Comparison of ENCODE assay signal across 9 mouse cellular contexts in genomic region chr2:156838839-156839238, GRCm38 (mm10). TPM values are rescaled to one million over a fixed set of nuclear protein-coding genes. Genes with fewer than 3 reads are reported as not detected.
DNase-seq lines count a peak whose midpoint lies in the region; ATAC-seq and TF ChIP-seq lines count a peak whose summit lies in the region.
"Had no signal": no experiment of that assay in that cellular context is flagged by ENCODE, and none has a peak within 500 bp of the region (broad histone marks: within the 10 kb centered on the region; RNA-seq: fewer than 3 reads in every experiment).

No protein-coding gene starts in this region.

- WGBS in heart, postnatal 0 days = 73% methylated on average over 6 of the region's 6 CpGs
- WGBS in embryonic facial prominence, embryonic 10.5 days = 65% methylated on average over 6 of the region's 6 CpGs
- 68% methylated on average over 6 of the region's 6 CpGs for WGBS in hindbrain, embryonic 14.5 days
- 63% methylated on average over 6 of the region's 6 CpGs for WGBS in midbrain, embryonic 13.5 days

- H3K9me3 ChIP-seq in heart, postnatal 0 days (replicated peaks; ENCODE audit: control insufficient read depth, low read length) = no peaks in the 10 kb centered on the region
- H3K9me3 ChIP-seq in embryonic facial prominence, embryonic 10.5 days = 0 out of 2 replicates have a peak, but pooled peaks cover 5% of the 10 kb centered on the region
- no peaks in the 10 kb centered on the region for H3K9me3 ChIP-seq in hindbrain, embryonic 14.5 days (ENCODE audit: control insufficient read depth, low read length)
- no peaks in the 10 kb centered on the region for H3K9me3 ChIP-seq in midbrain, embryonic 13.5 days

- H3K4me3 ChIP-seq in heart, postnatal 0 days (ENCODE audit: low read depth, low read length) = no peak overlapping the region
- H3K4me3 ChIP-seq in embryonic facial prominence, embryonic 10.5 days = peak overlapping the region; percentile 96
- peak overlapping the region; percentile 62 for H3K4me3 ChIP-seq in hindbrain, embryonic 14.5 days (replicated peaks; ENCODE audit: low read length)
- peak overlapping the region; percentile 73; the same call in 1 of the 2 replicates for H3K4me3 ChIP-seq in midbrain, embryonic 13.5 days (replicated peaks)

- no peaks in the 10 kb centered on the region for H3K27me3 ChIP-seq in heart, postnatal 0 days (ENCODE audit: control insufficient read depth, insufficient read depth, low read length)
- H3K27me3 ChIP-seq in embryonic facial prominence, embryonic 10.5 days (replicated peaks; ENCODE audit: low read depth, poor library complexity, severe bottlenecking) = no peaks in the 10 kb centered on the region
- H3K27me3 ChIP-seq in hindbrain, embryonic 14.5 days (ENCODE audit: control insufficient read depth, insufficient read depth, low read length) = peaks cover 19% of the 10 kb centered on the region
- peaks cover 14% of the 10 kb centered on the region; the same call in 1 of the 2 replicates for H3K27me3 ChIP-seq in midbrain, embryonic 13.5 days

- no peak for DNase-seq in heart, postnatal 0 days (ENCODE audit: low spot score)
- no peak for DNase-seq in heart, adult 11 months
- DNase-seq in embryonic facial prominence, embryonic 10.5 days (ENCODE audit: low spot score) = no peak
- DNase-seq in hindbrain, embryonic 14.5 days (ENCODE audit: low spot score) = no peak
- DNase-seq in retina, postnatal 1 day = no peak
- no peak for DNase-seq in gastrocnemius, adult 18-20 months (ENCODE audit: low spot score)
- DNase-seq: adrenal gland, postnatal 14 days had no signal

- peak overlapping the region; percentile 96; the same call in 1 of the 2 replicates for H3K4me2 ChIP-seq in heart, postnatal 0 days (ENCODE audit: low read depth, low read length)
- H3K4me2 ChIP-seq in hindbrain, embryonic 14.5 days (replicated peaks) = peak overlapping the region; percentile 95
- peak overlapping the region; percentile 98 for H3K4me2 ChIP-seq in midbrain, embryonic 13.5 days (replicated peaks)

- TF ChIP-seq EP300 in heart, postnatal 0 days (IDR thresholded peaks at IDR 0.05; ENCODE audit: low read depth) = no peak

- H3K27ac ChIP-seq in heart, postnatal 0 days (ENCODE audit: low read depth) = peak overlapping the region; percentile 92
- H3K27ac ChIP-seq in embryonic facial prominence, embryonic 10.5 days (replicated peaks) = peak overlapping the region; percentile 99
- H3K27ac ChIP-seq in hindbrain, embryonic 14.5 days = no peak overlapping the region
- no peak overlapping the region for H3K27ac ChIP-seq in midbrain, embryonic 13.5 days

- peaks cover 30% of the 10 kb centered on the region for H3K4me1 ChIP-seq in heart, postnatal 0 days (ENCODE audit: control insufficient read depth, insufficient read depth)
- peaks cover 42% of the 10 kb centered on the region for H3K4me1 ChIP-seq in embryonic facial prominence, embryonic 10.5 days
- peaks cover 15% of the 10 kb centered on the region; the same call in 1 of the 2 replicates for H3K4me1 ChIP-seq in hindbrain, embryonic 14.5 days (replicated peaks; ENCODE audit: control insufficient read depth, insufficient read depth, low read length)
- H3K4me1 ChIP-seq in midbrain, embryonic 13.5 days (replicated peaks) = peaks cover 48% of the 10 kb centered on the region

- H3K36me3 ChIP-seq in heart, postnatal 0 days (replicated peaks; ENCODE audit: control insufficient read depth, insufficient read depth, low read length) = 0 out of 2 replicates have a peak, but pooled peaks cover 4% of the 10 kb centered on the region
- peaks cover 43% of the 10 kb centered on the region for H3K36me3 ChIP-seq in embryonic facial prominence, embryonic 10.5 days (replicated peaks)
- no peaks in the 10 kb centered on the region for H3K36me3 ChIP-seq in hindbrain, embryonic 14.5 days (replicated peaks; ENCODE audit: control insufficient read depth, insufficient read depth)
- H3K36me3 ChIP-seq in midbrain, embryonic 13.5 days = peaks cover 14% of the 10 kb centered on the region

- no peak for TF ChIP-seq CTCF in heart, postnatal 0 days (IDR thresholded peaks at IDR 0.05; ENCODE audit: low read depth)

- no peak overlapping the region for H3K9ac ChIP-seq in heart, postnatal 0 days (replicated peaks; ENCODE audit: low read depth, low read length)
- H3K9ac ChIP-seq in hindbrain, embryonic 14.5 days = no peak overlapping the region
- no peak overlapping the region for H3K9ac ChIP-seq in midbrain, embryonic 13.5 days (replicated peaks)

- no peak for ATAC-seq in heart, postnatal 0 days (ENCODE audit: insufficient read depth, low read depth)
- no peak for ATAC-seq in hindbrain, embryonic 14.5 days (ENCODE audit: low FRiP score)
- no peak for ATAC-seq in midbrain, embryonic 13.5 days
- ATAC-seq in erythroid progenitor cell, adult 5-6 weeks (replicated peaks; ENCODE audit: low FRiP score, poor library complexity, severe bottlenecking) = no peak

RNA-seq across cellular contexts. Expression of gene Tgif2, which starts 1.0 kb away (rescaled TPM):
- total RNA-seq in heart, postnatal 0 days (2014; rRNA removed; ENCODE audit: low replicate concordance) = 19.7 and 28.3 TPM in 2 replicates
- polyA plus RNA-seq in heart, postnatal 0 days (2015; fragmentation: Nextera tagmentation; extraction: Ambion mirVana) = 11.6 and 14.6 TPM in 2 replicates
- polyA plus RNA-seq in embryonic facial prominence, embryonic 10.5 days (2016; fragmentation: Nextera tagmentation; extraction: Ambion mirVana) = 112 and 114 TPM in 2 replicates
- polyA plus RNA-seq in hindbrain, embryonic 14.5 days (2014; fragmentation: Nextera tagmentation; extraction: Ambion mirVana) = 18.9 and 21.5 TPM in 2 replicates
- 35.2 and 44.5 TPM in 2 replicates for polyA plus RNA-seq in midbrain, embryonic 13.5 days (2015; fragmentation: Nextera tagmentation; extraction: Ambion mirVana)
- 2.2 and 3.8 TPM in 2 replicates for total RNA-seq in erythroid progenitor cell, adult 5-6 weeks (2015; ENCODE audit: low replicate concordance)
- 1.9 and 18.2 TPM in 2 replicates for total RNA-seq in erythroid progenitor cell, adult 5-6 weeks (2017; ENCODE audit: low replicate concordance)
- under 1 TPM; 0.21 to 0.40 TPM for total RNA-seq in gastrocnemius, adult 18-20 months (2021)

RNA-seq across cellular contexts. Expression of gene 4930518I15Rik, which starts 18.9 kb away (rescaled TPM):
- 0.12 TPM in 1 of 2 replicates, not detected in the other for total RNA-seq in heart, postnatal 0 days (2014; rRNA removed; ENCODE audit: low replicate concordance)
- 3.2 and 3.8 TPM in 2 replicates for polyA plus RNA-seq in heart, postnatal 0 days (2015; fragmentation: Nextera tagmentation; extraction: Ambion mirVana)
- polyA plus RNA-seq in embryonic facial prominence, embryonic 10.5 days (2016; fragmentation: Nextera tagmentation; extraction: Ambion mirVana) = 9.9 and 10.0 TPM in 2 replicates
- 4.0 and 5.4 TPM in 2 replicates for polyA plus RNA-seq in hindbrain, embryonic 14.5 days (2014; fragmentation: Nextera tagmentation; extraction: Ambion mirVana)
- polyA plus RNA-seq in midbrain, embryonic 13.5 days (2015; fragmentation: Nextera tagmentation; extraction: Ambion mirVana) = 13.0 and 15.4 TPM in 2 replicates
- 3.2 TPM in 1 of 2 replicates, not detected in the other for total RNA-seq in erythroid progenitor cell, adult 5-6 weeks (2015; ENCODE audit: low replicate concordance)
- 3.9 and 4.0 TPM in 2 replicates for total RNA-seq in erythroid progenitor cell, adult 5-6 weeks (2017; ENCODE audit: low replicate concordance)
- total RNA-seq in gastrocnemius, adult 18-20 months (2021) = under 1 TPM; 0.50 to 0.55 TPM

RNA-seq across cellular contexts. Expression of gene Rab5if, which starts 24.1 kb away (rescaled TPM):
- 155 and 219 TPM in 2 replicates for total RNA-seq in heart, postnatal 0 days (2014; rRNA removed; ENCODE audit: low replicate concordance)
- polyA plus RNA-seq in heart, postnatal 0 days (2015; fragmentation: Nextera tagmentation; extraction: Ambion mirVana) = 186 and 188 TPM in 2 replicates
- 174 and 187 TPM in 2 replicates for polyA plus RNA-seq in embryonic facial prominence, embryonic 10.5 days (2016; fragmentation: Nextera tagmentation; extraction: Ambion mirVana)
- polyA plus RNA-seq in hindbrain, embryonic 14.5 days (2014; fragmentation: Nextera tagmentation; extraction: Ambion mirVana) = 174 and 176 TPM in 2 replicates
- 143 and 158 TPM in 2 replicates for polyA plus RNA-seq in midbrain, embryonic 13.5 days (2015; fragmentation: Nextera tagmentation; extraction: Ambion mirVana)
- total RNA-seq in erythroid progenitor cell, adult 5-6 weeks (2015; ENCODE audit: low replicate concordance) = 62.7 and 85.9 TPM in 2 replicates
- 28.8 and 48.1 TPM in 2 replicates for total RNA-seq in erythroid progenitor cell, adult 5-6 weeks (2017; ENCODE audit: low replicate concordance)
- 10 to 100 TPM; 79.4 to 87.3 TPM for total RNA-seq in gastrocnemius, adult 18-20 months (2021)

RNA-seq across cellular contexts. Expression of gene Sla2, which starts 48.2 kb away (rescaled TPM):
- total RNA-seq in heart, postnatal 0 days (2014; rRNA removed; ENCODE audit: low replicate concordance) = 1.5 TPM in 1 of 2 replicates, not detected in the other
- 0.11 and 0.14 TPM in 2 replicates for polyA plus RNA-seq in heart, postnatal 0 days (2015; fragmentation: Nextera tagmentation; extraction: Ambion mirVana)
- 0.29 and 0.49 TPM in 2 replicates for polyA plus RNA-seq in embryonic facial prominence, embryonic 10.5 days (2016; fragmentation: Nextera tagmentation; extraction: Ambion mirVana)
- polyA plus RNA-seq in hindbrain, embryonic 14.5 days (2014; fragmentation: Nextera tagmentation; extraction: Ambion mirVana) = 0.14 and 0.20 TPM in 2 replicates
- polyA plus RNA-seq in midbrain, embryonic 13.5 days (2015; fragmentation: Nextera tagmentation; extraction: Ambion mirVana) = 0.15 and 0.27 TPM in 2 replicates
- total RNA-seq in erythroid progenitor cell, adult 5-6 weeks (2015; ENCODE audit: low replicate concordance) = 0.72 TPM in 1 of 2 replicates, not detected in the other
- 0.26 and 0.68 TPM in 2 replicates for total RNA-seq in erythroid progenitor cell, adult 5-6 weeks (2017; ENCODE audit: low replicate concordance)
- total RNA-seq in gastrocnemius, adult 18-20 months (2021) = not detected

Comparison
In these comparisons a context has a peak if more than half of its experiments do, and no peak if none do; other contexts are left out.
1. H3K27ac ChIP-seq: peak in heart, postnatal 0 days (single experiment) and embryonic facial prominence, embryonic 10.5 days (single experiment); none in hindbrain, embryonic 14.5 days (single experiment) and midbrain, embryonic 13.5 days (single experiment).
2. Peak in every context shown above with its lines, with median percentiles within 50 percentile points of each other: H3K4me2 ChIP-seq.